Mouse (Mus musculus) MEL (cell line): ENCODE data around the gene Eef1a2.

Source experiments
- BHLHE40 ChIP-seq: IDR thresholded peaks from 2 replicates; pipeline ENCODE4 v1.6.1; 2012; ENCODE audit warnings: low read depth, mild to moderate bottlenecking, inconsistent platforms, low read length, improper control_type of control experiment, borderline replicate concordance
- CHD1 ChIP-seq: IDR thresholded peaks from 2 replicates; pipeline ENCODE4 v1.6.1; 2012; ENCODE audit warnings: low read depth, mild to moderate bottlenecking, inconsistent platforms, low read length, improper control_type of control experiment
- CTCF ChIP-seq, 3 experiments: IDR thresholded peaks in 2 of 3; conservative IDR thresholded peaks in 1 of 3; 2 replicates each; pipeline ENCODE4 v1.5.1; 2011 to 2012; ENCODE audit warnings: low read length in 3 of 3, low read depth in 2 of 3, mild to moderate bottlenecking in 2 of 3, improper control_type of control experiment in 1 of 3, inconsistent platforms in 1 of 3, mixed read lengths in 1 of 3, moderate library complexity in 1 of 3; ENCODE audit not compliant: control insufficient read depth in 1 of 3, insufficient read depth in 1 of 3, poor library complexity in 1 of 3, severe bottlenecking in 1 of 3
- ETS1 ChIP-seq: IDR thresholded peaks from 2 replicates; pipeline ENCODE4 v1.6.1; 2012; ENCODE audit warnings: low read depth, mild to moderate bottlenecking, inconsistent platforms, low read length, improper control_type of control experiment, moderate library complexity
- JUND ChIP-seq: IDR thresholded peaks from 2 replicates; pipeline ENCODE4 v1.6.1; 2011; ENCODE audit warnings: low read depth, mild to moderate bottlenecking, improper control_type of control experiment, low read length
- MXI1 ChIP-seq: IDR thresholded peaks from 2 replicates; pipeline ENCODE4 v1.6.1; 2011; ENCODE audit warnings: mild to moderate bottlenecking, low read depth, low read length, improper control_type of control experiment
- POLR2A ChIP-seq, 2 experiments: IDR thresholded peaks; 2 replicates each; pipeline ENCODE4 v1.6.1; 2011 to 2012; ENCODE audit warnings: low read length in 2 of 2, mild to moderate bottlenecking in 2 of 2, control low read depth in 1 of 2, improper control_type of control experiment in 1 of 2, low read depth in 1 of 2, moderate library complexity in 1 of 2; ENCODE audit not compliant: control insufficient read depth in 1 of 2, insufficient read depth in 1 of 2, poor library complexity in 1 of 2
- POLR2AphosphoS5 ChIP-seq: IDR thresholded peaks from 2 replicates; pipeline ENCODE4 v1.6.1; 2012; ENCODE audit warnings: low read depth, borderline replicate concordance, mild to moderate bottlenecking, inconsistent platforms, low read length, moderate library complexity, mixed read lengths
- RAD21 ChIP-seq: IDR thresholded peaks from 2 replicates; pipeline ENCODE4 v1.6.1; 2011; ENCODE audit warnings: mild to moderate bottlenecking, low read depth, low read length, improper control_type of control experiment
- TAL1 ChIP-seq: IDR thresholded peaks from 2 replicates; pipeline ENCODE4 v1.6.1; 2012; ENCODE audit warnings: mild to moderate bottlenecking, inconsistent platforms, low read length, moderate library complexity, mixed read lengths
- UBTF ChIP-seq: IDR thresholded peaks from 2 replicates; pipeline ENCODE4 v1.6.1; 2012; ENCODE audit warnings: low read depth, mild to moderate bottlenecking, inconsistent platforms, low read length, improper control_type of control experiment, moderate library complexity, borderline replicate concordance; ENCODE audit not compliant: insufficient read depth
- USF1 ChIP-seq: IDR thresholded peaks from 2 replicates; pipeline ENCODE4 v1.6.1; 2014; ENCODE audit warnings: low read depth, mild to moderate bottlenecking, inconsistent platforms, low read length, improper control_type of control experiment, moderate library complexity

- TF ChIP-seq POLR2AphosphoS5 (no peak), USF1 (no peak), POLR2A (IDR thresholded peaks at IDR 0.05; ENCODE audit: control insufficient read depth in 1 of 2, insufficient read depth in 1 of 2, low read depth in 1 of 2, low read length in 2 of 2, poor library complexity in 1 of 2) (no peak), MXI1 (no peak), BHLHE40 (no peak), ETS1 (no peak), JUND (no peak), TAL1 (no peak), RAD21 (peak; percentile 44), CTCF (IDR thresholded peaks at IDR 0.05 in 2 of 3, conservative IDR thresholded peaks at IDR 0.05 in 1 of 3; ENCODE audit: control insufficient read depth in 1 of 3, insufficient read depth in 1 of 3, low read depth in 2 of 3, low read length in 3 of 3, poor library complexity in 1 of 3, severe bottlenecking in 1 of 3) (peak; percentile 23 to 50 (median 47); a peak in 5 of 6 replicates), CHD1 (no peak), UBTF (no peak)
Observed at GRCm38 (mm10) chr2:181111665-181112064, 45.1 kb downstream of the Eef1a2 start.
